Mouse (Mus musculus) ZHBTc4 (cell line): ENCODE data around the gene Dnal1.

Experiments
- DNase-seq: peaks from one replicate; pipeline ENCODE4 v3.0.0-alpha.2; 2011; ENCODE audit warnings: low read depth, low spot score

The Dnal1 gene

GRCm38 (mm10) chr12:84126899-84127298, 12.7 kb downstream of the Dnal1 start:
- no peak for DNase-seq

- DNase-seq: no peak
These were observed 14.4 kb downstream of the Dnal1 start for GRCm38 (mm10) chr12:84128576-84128975.

- DNase-seq: no peak
These were observed 15.8 kb downstream of the Dnal1 start for GRCm38 (mm10) chr12:84129931-84130330.

- peak; percentile 81 for DNase-seq
These were observed 18.1 kb downstream of the Dnal1 start for GRCm38 (mm10) chr12:84132265-84132664.

GRCm38 (mm10) chr12:84137131-84137530, 23.0 kb downstream of the Dnal1 start:
- no peak for DNase-seq

GRCm38 (mm10) chr12:84140135-84140534, 26.0 kb downstream of the Dnal1 start:
- DNase-seq: no peak

GRCm38 (mm10) chr12:84141271-84141670, 27.1 kb downstream of the Dnal1 start:
- no peak for DNase-seq

- no peak for DNase-seq
These were observed 28.3 kb downstream of the Dnal1 start for GRCm38 (mm10) chr12:84142281-84143050.

GRCm38 (mm10) chr12:84147954-84148621, 33.9 kb downstream of the Dnal1 start, which contains the start of gene Pnma1:
Gene Pnma1, minus strand, starts transcription at chr12:84148489.
- DNase-seq: peak; percentile 88

GRCm38 (mm10) chr12:84148622-84149012, 34.5 kb downstream of the Dnal1 start:
- DNase-seq: no peak

GRCm38 (mm10) chr12:84149971-84150370, 35.8 kb downstream of the Dnal1 start:
- no peak for DNase-seq

GRCm38 (mm10) chr12:84150976-84151375, 36.8 kb downstream of the Dnal1 start:
- no peak for DNase-seq

GRCm38 (mm10) chr12:84151911-84152310, 37.7 kb downstream of the Dnal1 start:
- DNase-seq: no peak

GRCm38 (mm10) chr12:84152352-84153190, 38.4 kb downstream of the Dnal1 start:
- peak; percentile 90 for DNase-seq

GRCm38 (mm10) chr12:84153414-84153813, 39.2 kb downstream of the Dnal1 start:
- DNase-seq: no peak

GRCm38 (mm10) chr12:84154786-84155522, 40.8 kb downstream of the Dnal1 start:
- DNase-seq: no peak

GRCm38 (mm10) chr12:84155523-84155871, 41.3 kb downstream of the Dnal1 start:
- DNase-seq: no peak

GRCm38 (mm10) chr12:84156210-84156609, 42.0 kb downstream of the Dnal1 start:
- no peak for DNase-seq

GRCm38 (mm10) chr12:84158156-84158555, 44.0 kb downstream of the Dnal1 start:
- peak; percentile 31 for DNase-seq

- no peak for DNase-seq
These were observed 46.3 kb downstream of the Dnal1 start for GRCm38 (mm10) chr12:84160491-84160890.

- peak; percentile 31 for DNase-seq
These were observed 47.0 kb downstream of the Dnal1 start for GRCm38 (mm10) chr12:84161116-84161515.
